ENCODE assay signal across 31 mouse cellular contexts in the genomic region with DNA sequence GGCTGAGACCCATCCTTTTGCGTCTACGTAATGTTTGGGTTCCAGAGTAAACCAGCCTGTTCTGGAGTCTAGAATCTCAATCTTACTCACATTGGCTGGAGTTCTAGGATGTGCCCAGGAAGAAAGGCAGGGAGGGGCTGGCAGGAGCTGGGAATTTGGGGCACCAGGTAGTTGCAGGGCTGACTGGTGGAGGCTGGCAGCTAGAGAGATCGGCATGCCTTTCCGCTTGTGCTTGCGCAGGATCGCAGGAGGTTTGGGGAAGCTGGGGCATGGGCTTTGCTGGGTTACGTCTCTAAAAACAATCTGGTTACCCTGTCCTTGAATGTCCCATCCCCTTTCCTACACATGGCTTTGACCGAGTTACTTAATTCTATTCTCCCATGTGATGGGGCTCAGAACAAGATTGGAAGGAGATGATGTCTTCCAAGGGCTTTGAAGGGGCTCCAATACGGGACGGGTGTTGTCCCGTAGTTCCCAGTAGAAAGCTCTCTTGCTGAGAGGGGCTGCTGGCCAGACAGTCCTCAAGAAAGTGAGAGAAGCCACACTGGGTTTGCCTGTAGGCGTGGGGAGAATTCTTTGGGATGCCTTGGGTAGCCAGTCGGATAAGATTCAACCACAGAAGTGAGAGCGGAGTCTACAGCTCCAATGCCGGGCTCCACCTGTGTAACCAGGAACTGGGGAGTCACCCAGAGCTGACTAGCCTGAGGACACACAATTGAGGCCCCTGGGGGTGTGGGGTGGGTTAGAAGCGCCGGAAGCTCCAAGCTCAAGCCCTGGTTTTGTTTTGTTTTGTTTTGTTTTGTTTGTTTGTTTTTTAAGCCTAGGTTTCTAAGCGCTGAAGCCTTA. TPM values are rescaled to one million over a fixed set of nuclear protein-coding genes. Genes with fewer than 3 reads are reported as not detected.
DNase-seq lines count a peak whose midpoint lies in the region; ATAC-seq and TF ChIP-seq lines count a peak whose summit lies in the region.
"Had no signal": no experiment of that assay in that cellular context is flagged by ENCODE, and none has a peak within 500 bp of the region (broad histone marks: within the 10 kb centered on the region; RNA-seq: fewer than 3 reads in every experiment).

No protein-coding gene starts in this region.

- TF ChIP-seq EP300 in ES-Bruce4 (IDR thresholded peaks at IDR 0.05; ENCODE audit: insufficient read depth, low read depth, low read length): no peak

- H3K9ac ChIP-seq in hindbrain, embryonic 11.5 days (ENCODE audit: low read depth, low read length): no peak overlapping the region
- H3K9ac ChIP-seq in hindbrain, embryonic 14.5 days: no peak overlapping the region
- no peak overlapping the region for H3K9ac ChIP-seq in ES-Bruce4 (ENCODE audit: low read depth, poor library complexity, severe bottlenecking)
- H3K9ac ChIP-seq in intestine, postnatal 0 days (ENCODE audit: low read depth, low read length): no peak overlapping the region
- no peak overlapping the region for H3K9ac ChIP-seq in stomach, embryonic 15.5 days
- H3K9ac ChIP-seq: forebrain, embryonic 15.5 days; heart, embryonic 12.5 days; kidney, embryonic 15.5 days; limb, embryonic 12.5 days; liver, embryonic 15.5 days; lung, embryonic 14.5 days; midbrain, embryonic 12.5 days had no signal

- H3K9me3 ChIP-seq in hindbrain, embryonic 11.5 days (ENCODE audit: control insufficient read depth, low read length): no peaks in the 10 kb centered on the region
- H3K9me3 ChIP-seq in hindbrain, embryonic 14.5 days (ENCODE audit: control insufficient read depth, low read length): peaks cover 6% of the 10 kb centered on the region; the same call in 1 of the 2 replicates
- no peaks in the 10 kb centered on the region for H3K9me3 ChIP-seq in ES-Bruce4 (replicated peaks; ENCODE audit: control insufficient read depth, insufficient read depth, low read length, poor library complexity, severe bottlenecking)
- no peaks in the 10 kb centered on the region for H3K9me3 ChIP-seq in intestine, postnatal 0 days (ENCODE audit: control insufficient read depth)
- no peaks in the 10 kb centered on the region for H3K9me3 ChIP-seq in stomach, embryonic 15.5 days
- H3K9me3 ChIP-seq: forebrain, embryonic 15.5 days; heart, embryonic 12.5 days; kidney, embryonic 15.5 days; limb, embryonic 12.5 days; liver, embryonic 15.5 days; midbrain, embryonic 12.5 days had no signal

- TF ChIP-seq POLR2A in ES-Bruce4 (IDR thresholded peaks at IDR 0.05; ENCODE audit: insufficient read depth, low read length): no peak

- no peaks in the 10 kb centered on the region for H3K36me3 ChIP-seq in hindbrain, embryonic 11.5 days (ENCODE audit: control insufficient read depth, insufficient read depth, low read length)
- H3K36me3 ChIP-seq in hindbrain, embryonic 14.5 days (replicated peaks; ENCODE audit: control insufficient read depth, insufficient read depth): no peaks in the 10 kb centered on the region
- no peaks in the 10 kb centered on the region for H3K36me3 ChIP-seq in ES-Bruce4 (ENCODE audit: control insufficient read depth, insufficient read depth, low read length, poor library complexity, severe bottlenecking)
- H3K36me3 ChIP-seq in intestine, postnatal 0 days (ENCODE audit: control insufficient read depth, insufficient read depth): no peaks in the 10 kb centered on the region
- no peaks in the 10 kb centered on the region for H3K36me3 ChIP-seq in stomach, embryonic 15.5 days
- H3K36me3 ChIP-seq: forebrain, embryonic 15.5 days; heart, embryonic 12.5 days; kidney, embryonic 15.5 days; limb, embryonic 12.5 days; liver, embryonic 15.5 days; midbrain, embryonic 12.5 days had no signal

- ATAC-seq in hindbrain, embryonic 11.5 days (ENCODE audit: low FRiP score): no peak
- ATAC-seq in hindbrain, embryonic 14.5 days (ENCODE audit: low FRiP score): no peak
- peak; percentile 22; the same call in 1 of the 2 replicates for ATAC-seq in intestine, postnatal 0 days
- no peak for ATAC-seq in stomach, embryonic 15.5 days (ENCODE audit: insufficient read depth, low FRiP score, low read depth)
- ATAC-seq: forebrain, embryonic 15.5 days; Patski had no signal

- no peak overlapping the region for H3K4me2 ChIP-seq in hindbrain, embryonic 11.5 days (replicated peaks; ENCODE audit: low read depth, low read length)
- no peak overlapping the region for H3K4me2 ChIP-seq in hindbrain, embryonic 14.5 days (replicated peaks)
- no peak overlapping the region for H3K4me2 ChIP-seq in intestine, postnatal 0 days (replicated peaks; ENCODE audit: low read depth)
- H3K4me2 ChIP-seq in stomach, embryonic 15.5 days: peak overlapping the region; percentile 8
- H3K4me2 ChIP-seq: forebrain, embryonic 15.5 days; limb, embryonic 12.5 days; liver, embryonic 15.5 days; lung, embryonic 14.5 days; midbrain, embryonic 12.5 days had no signal

- H3K27ac ChIP-seq in hindbrain, embryonic 11.5 days (ENCODE audit: low read depth, low read length): no peak overlapping the region
- H3K27ac ChIP-seq in hindbrain, embryonic 14.5 days: no peak overlapping the region
- H3K27ac ChIP-seq in ES-Bruce4 (ENCODE audit: insufficient read depth, low read length): no peak overlapping the region
- H3K27ac ChIP-seq in intestine, postnatal 0 days (ENCODE audit: low read depth, low read length): no peak overlapping the region
- H3K27ac ChIP-seq in stomach, embryonic 15.5 days: no peak overlapping the region
- H3K27ac ChIP-seq: forebrain, embryonic 15.5 days; kidney, embryonic 15.5 days; limb, embryonic 12.5 days; liver, embryonic 15.5 days; midbrain, embryonic 12.5 days had no signal

- WGBS in hindbrain, embryonic 11.5 days: 1% methylated on average over 18 of the region's 18 CpGs
- 2% methylated on average over 18 of the region's 18 CpGs for WGBS in hindbrain, embryonic 14.5 days
- 8% methylated on average over 18 of the region's 18 CpGs for WGBS in intestine, postnatal 0 days
- 5% methylated on average over 18 of the region's 18 CpGs for WGBS in stomach, embryonic 15.5 days

- H3K27me3 ChIP-seq in hindbrain, embryonic 11.5 days (ENCODE audit: control insufficient read depth, insufficient read depth, low read length): peaks cover 87% of the 10 kb centered on the region
- H3K27me3 ChIP-seq in hindbrain, embryonic 14.5 days (ENCODE audit: control insufficient read depth, insufficient read depth, low read length): peaks cover 99% of the 10 kb centered on the region
- H3K27me3 ChIP-seq in ES-Bruce4 (ENCODE audit: control insufficient read depth, insufficient read depth, low read length, poor library complexity, severe bottlenecking): peaks cover 21% of the 10 kb centered on the region
- peaks cover 77% of the 10 kb centered on the region for H3K27me3 ChIP-seq in intestine, postnatal 0 days (replicated peaks; ENCODE audit: control insufficient read depth, insufficient read depth, low read length)
- H3K27me3 ChIP-seq in stomach, embryonic 15.5 days (replicated peaks): peaks cover 77% of the 10 kb centered on the region

- 0 out of 2 replicates have a peak, but pooled peaks cover 2% of the 10 kb centered on the region for H3K4me1 ChIP-seq in hindbrain, embryonic 11.5 days (replicated peaks; ENCODE audit: control insufficient read depth, insufficient read depth, low read length)
- H3K4me1 ChIP-seq in hindbrain, embryonic 14.5 days (replicated peaks; ENCODE audit: control insufficient read depth, insufficient read depth, low read length): no peaks in the 10 kb centered on the region
- H3K4me1 ChIP-seq in ES-Bruce4 (ENCODE audit: control insufficient read depth, insufficient read depth, low read length): no peaks in the 10 kb centered on the region
- no peaks in the 10 kb centered on the region for H3K4me1 ChIP-seq in intestine, postnatal 0 days (replicated peaks; ENCODE audit: control insufficient read depth, insufficient read depth, low read length)
- H3K4me1 ChIP-seq in stomach, embryonic 15.5 days: no peaks in the 10 kb centered on the region
- H3K4me1 ChIP-seq: forebrain, embryonic 15.5 days; liver, embryonic 15.5 days; midbrain, embryonic 12.5 days had no signal

- no peak for TF ChIP-seq CTCF in ES-Bruce4 (IDR thresholded peaks at IDR 0.05; ENCODE audit: low read depth, low read length)
- no peak for TF ChIP-seq CTCF in intestine, postnatal 0 days (IDR thresholded peaks at IDR 0.05; ENCODE audit: low read depth)

- H3K4me3 ChIP-seq in hindbrain, embryonic 11.5 days (ENCODE audit: low read depth, low read length): no peak overlapping the region
- H3K4me3 ChIP-seq in hindbrain, embryonic 14.5 days (replicated peaks; ENCODE audit: low read length): no peak overlapping the region
- H3K4me3 ChIP-seq in ES-Bruce4 (ENCODE audit: low read depth, low read length): peak overlapping the region; percentile 30; the same call in 1 of the 2 replicates
- no peak overlapping the region for H3K4me3 ChIP-seq in intestine, postnatal 0 days (ENCODE audit: low read depth, low read length)
- H3K4me3 ChIP-seq in stomach, embryonic 15.5 days (replicated peaks): no peak overlapping the region
- H3K4me3 ChIP-seq: forebrain, embryonic 15.5 days; heart, embryonic 12.5 days; kidney, embryonic 15.5 days; limb, embryonic 12.5 days; liver, embryonic 15.5 days; midbrain, embryonic 12.5 days had no signal

- DNase-seq in hindbrain, embryonic 11.5 days (ENCODE audit: low spot score): peak; percentile 43
- no peak for DNase-seq in hindbrain, embryonic 14.5 days (ENCODE audit: low spot score)
- no peak for DNase-seq in ovary, postnatal 10 days (ENCODE audit: low spot score)
- DNase-seq in lung, postnatal 14 days: no peak
- DNase-seq: adrenal gland, postnatal 10 days; cerebellum, adult 8-10 months; cerebellum, postnatal 25 days; gastrocnemius, postnatal 25 days; heart, adult 18-20 months; heart, postnatal 10 days; kidney, adult 18-20 months; kidney, postnatal 36 days; lung, embryonic 14.5 days; lung, postnatal 36 days; right cerebral cortex, postnatal 14 days; thymus, adult 18-20 months; thymus, postnatal 36 days had no signal

RNA-seq across cellular contexts. Expression of gene Pdx1, which starts 7.2 kb away (rescaled TPM):
- polyA plus RNA-seq in hindbrain, embryonic 11.5 days (2014; fragmentation: Nextera tagmentation; extraction: Ambion mirVana): not detected in 2 replicates
- not detected in 2 replicates for polyA plus RNA-seq in hindbrain, embryonic 14.5 days (2014; fragmentation: Nextera tagmentation; extraction: Ambion mirVana)
- polyA plus RNA-seq in ES-Bruce4 (2011; ENCODE audit: insufficient read depth, insufficient read length, low read depth, missing spikeins): not detected in 2 replicates
- polyA plus RNA-seq in intestine, postnatal 0 days (2015; fragmentation: Nextera tagmentation; extraction: Ambion mirVana): 6.7 and 9.2 TPM in 2 replicates
- 10.0 and 14.0 TPM in 2 replicates for polyA plus RNA-seq in stomach, embryonic 15.5 days (2015; fragmentation: Nextera tagmentation; extraction: Ambion mirVana)
- polyA plus RNA-seq: embryonic facial prominence, embryonic 11.5 days; forebrain, embryonic 15.5 days; frontal cortex, adult 2 months; heart, embryonic 12.5 days; kidney, embryonic 15.5 days; limb, embryonic 12.5 days; liver, adult 2 months; liver, embryonic 15.5 days; lung, embryonic 14.5 days; midbrain, embryonic 12.5 days; Patski had no signal

RNA-seq across cellular contexts. Expression of gene Cdx2, which starts 30.1 kb away (rescaled TPM):
- polyA plus RNA-seq in hindbrain, embryonic 11.5 days (2014; fragmentation: Nextera tagmentation; extraction: Ambion mirVana): not detected in 2 replicates
- not detected in 2 replicates for polyA plus RNA-seq in hindbrain, embryonic 14.5 days (2014; fragmentation: Nextera tagmentation; extraction: Ambion mirVana)
- 0.70 and 1.1 TPM in 2 replicates for polyA plus RNA-seq in ES-Bruce4 (2011; ENCODE audit: insufficient read depth, insufficient read length, low read depth, missing spikeins)
- 35.0 and 38.9 TPM in 2 replicates for polyA plus RNA-seq in intestine, postnatal 0 days (2015; fragmentation: Nextera tagmentation; extraction: Ambion mirVana)
- polyA plus RNA-seq in stomach, embryonic 15.5 days (2015; fragmentation: Nextera tagmentation; extraction: Ambion mirVana): 8.1 and 9.8 TPM in 2 replicates
- polyA plus RNA-seq: embryonic facial prominence, embryonic 11.5 days; forebrain, embryonic 15.5 days; heart, embryonic 12.5 days; kidney, embryonic 15.5 days; limb, embryonic 12.5 days; liver, embryonic 15.5 days; lung, embryonic 14.5 days; midbrain, embryonic 12.5 days had no signal

RNA-seq across cellular contexts. Expression of gene Urad, which starts 45.3 kb away (rescaled TPM):
- not detected in 2 replicates for polyA plus RNA-seq in hindbrain, embryonic 11.5 days (2014; fragmentation: Nextera tagmentation; extraction: Ambion mirVana)
- not detected in 2 replicates for polyA plus RNA-seq in hindbrain, embryonic 14.5 days (2014; fragmentation: Nextera tagmentation; extraction: Ambion mirVana)
- polyA plus RNA-seq in ES-Bruce4 (2011; ENCODE audit: insufficient read depth, insufficient read length, low read depth, missing spikeins): not detected in 2 replicates
- polyA plus RNA-seq in intestine, postnatal 0 days (2015; fragmentation: Nextera tagmentation; extraction: Ambion mirVana): 0.95 and 1.1 TPM in 2 replicates
- polyA plus RNA-seq in stomach, embryonic 15.5 days (2015; fragmentation: Nextera tagmentation; extraction: Ambion mirVana): 0.41 and 0.71 TPM in 2 replicates
- polyA plus RNA-seq: embryonic facial prominence, embryonic 11.5 days; forebrain, embryonic 15.5 days; frontal cortex, adult 2 months; heart, embryonic 12.5 days; kidney, embryonic 15.5 days; limb, embryonic 12.5 days; lung, embryonic 14.5 days; midbrain, embryonic 12.5 days; Patski; stomach, embryonic 14.5 days had no signal
